Mouse (Mus musculus): ENCODE measurements around the gene Igfbp7.

Gene Igfbp7

GRCm38 (mm10) chr5:77351691-77352090, 56.1 kb downstream of the Igfbp7 start:
- CTCF ChIA-PET: interaction anchor here (0.6 to 0.7 kb wide), 4 partner anchors 31 to 1376 kb away, joined by 5 to 15 read pairs (median 6); no protein-coding TSS in a partner anchor

DNA sequence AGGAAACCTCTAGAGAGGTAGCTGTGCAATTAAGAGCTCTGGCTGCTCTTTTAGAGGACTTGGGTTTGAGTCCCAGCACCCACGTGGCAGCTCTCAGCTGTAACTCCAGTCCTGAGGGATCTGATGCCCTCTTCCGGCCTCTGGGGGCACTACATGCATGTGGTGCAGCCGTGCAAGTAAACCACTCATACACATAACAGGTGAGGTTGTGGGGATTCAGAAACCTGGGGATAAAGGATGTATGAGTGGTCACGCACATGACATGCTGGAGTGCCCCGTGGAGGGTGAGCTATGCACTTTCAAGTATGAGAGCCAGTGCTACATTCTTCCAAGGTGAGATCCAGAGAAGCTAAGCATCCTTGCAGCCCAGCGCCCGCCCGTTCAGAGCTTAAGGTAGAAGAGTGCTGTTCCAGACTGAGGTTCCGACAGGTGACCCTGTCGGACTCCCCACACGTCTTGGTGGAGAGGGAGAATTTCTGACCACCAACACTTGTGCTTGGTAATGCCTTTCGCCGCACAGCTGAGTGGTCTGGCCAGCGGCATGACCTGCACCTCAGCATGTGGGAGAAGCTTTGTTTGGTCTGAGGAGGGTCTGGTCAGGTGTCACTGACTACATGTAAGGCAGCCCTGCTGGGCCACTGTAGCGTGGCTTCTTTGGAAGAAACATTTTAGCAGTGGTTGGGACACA, 57.7 kb downstream of the Igfbp7 start:
- CTCF ChIA-PET: no interaction called here

DNA sequence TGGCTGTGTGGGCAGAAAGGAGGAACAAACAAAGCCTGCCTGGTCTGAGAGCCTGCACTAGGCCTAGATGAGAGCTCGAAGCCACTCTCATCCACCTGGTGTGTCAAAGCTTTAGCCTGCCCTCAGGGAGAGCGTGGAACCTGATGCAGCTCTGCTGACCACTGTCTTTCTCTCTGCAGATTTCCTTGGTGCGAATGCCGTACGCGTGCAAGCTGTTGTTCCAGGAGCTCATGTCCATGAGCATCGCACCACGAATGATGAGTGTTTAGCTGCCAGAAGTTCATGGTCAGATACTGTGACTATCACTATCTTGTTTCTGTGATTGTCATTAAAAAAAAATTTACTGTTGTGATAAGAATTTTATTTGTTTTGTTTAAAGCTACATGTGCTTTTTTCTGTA, 58.9 kb downstream of the Igfbp7 start:
- CTCF ChIA-PET: no interaction called here

GRCm38 (mm10) chr5:77340033-77340432, 67.8 kb downstream of the Igfbp7 start:
- CTCF ChIA-PET: no interaction called here

- CTCF ChIA-PET: no interaction called here
These were observed 77.7 kb downstream of the Igfbp7 start for GRCm38 (mm10) chr5:77330154-77330553.

GRCm38 (mm10) chr5:77324936-77325335, 82.9 kb downstream of the Igfbp7 start:
- CTCF ChIA-PET: no interaction called here

DNA sequence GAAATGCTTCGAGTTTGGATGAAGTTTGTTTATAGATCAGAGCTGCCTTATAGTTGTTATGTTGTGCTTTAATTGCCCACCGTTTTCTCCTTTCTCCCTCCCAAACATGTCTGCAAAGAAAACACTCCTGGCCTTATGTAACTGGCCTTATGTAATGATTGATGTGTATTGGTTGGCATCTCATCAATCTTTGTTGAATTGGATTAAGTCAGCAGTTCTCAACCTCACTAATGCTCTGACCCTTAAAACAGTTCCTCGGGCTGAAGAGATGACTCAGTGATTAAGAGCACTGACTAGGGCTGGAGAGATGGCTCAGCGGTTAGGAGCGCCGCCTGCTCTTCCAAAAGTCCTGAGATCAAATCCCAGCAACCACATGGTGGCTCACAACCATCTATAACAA, 92.9 kb downstream of the Igfbp7 start:
- CTCF ChIA-PET: no interaction called here

- CTCF ChIA-PET: no interaction called here
These were observed 93.6 kb downstream of the Igfbp7 start for GRCm38 (mm10) chr5:77314206-77314605.

DNA sequence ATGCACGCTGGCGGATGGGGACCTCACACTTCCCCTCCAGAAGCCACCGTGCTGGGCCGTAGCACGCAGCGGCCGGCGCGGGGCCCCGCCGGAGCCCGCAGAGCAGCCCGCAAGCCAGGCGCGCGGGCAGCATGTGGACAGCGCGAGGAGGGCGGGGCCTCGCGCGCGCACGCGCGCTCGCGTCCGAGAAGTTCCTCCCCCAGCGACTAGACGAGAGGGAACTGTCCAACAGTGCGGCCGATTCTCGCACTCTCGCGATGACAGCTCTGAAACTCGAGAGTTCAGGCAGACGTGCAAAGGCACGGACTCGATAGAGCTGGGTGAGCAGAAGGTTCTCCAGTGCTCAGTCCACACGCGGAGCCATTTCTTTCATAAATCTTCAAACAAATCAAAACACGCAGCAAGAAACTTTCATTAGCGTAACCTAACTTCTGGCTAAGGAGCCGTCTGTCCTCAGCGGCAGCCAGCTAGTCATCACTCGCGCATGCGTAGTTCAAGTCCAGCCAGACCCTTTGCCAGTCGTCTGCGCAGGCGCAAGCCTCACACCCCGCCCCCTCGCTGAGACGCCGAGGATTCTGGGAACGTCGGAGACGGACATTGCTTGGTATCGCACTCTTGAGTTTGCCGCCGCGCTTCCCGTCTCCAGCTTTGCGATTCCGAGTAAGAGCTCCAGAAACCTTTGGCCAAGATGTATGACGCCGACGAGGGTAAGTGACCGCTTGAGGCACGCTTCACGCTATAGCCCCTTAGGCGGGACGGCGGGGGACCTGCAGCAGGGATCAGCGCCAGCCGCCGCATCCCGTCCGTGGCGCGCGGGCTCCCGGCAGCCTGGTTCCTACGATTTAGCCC, 97.7 kb downstream of the Igfbp7 start, which contains the start of the genes Noa1 and Polr2b:
Gene Noa1 (minus strand): TSS at position 161 of the 849 bp plus-strand sequence.
Gene Polr2b (plus strand): TSS at position 224 of the 849 bp plus-strand sequence.
- CTCF ChIA-PET: no interaction called here

DNA sequence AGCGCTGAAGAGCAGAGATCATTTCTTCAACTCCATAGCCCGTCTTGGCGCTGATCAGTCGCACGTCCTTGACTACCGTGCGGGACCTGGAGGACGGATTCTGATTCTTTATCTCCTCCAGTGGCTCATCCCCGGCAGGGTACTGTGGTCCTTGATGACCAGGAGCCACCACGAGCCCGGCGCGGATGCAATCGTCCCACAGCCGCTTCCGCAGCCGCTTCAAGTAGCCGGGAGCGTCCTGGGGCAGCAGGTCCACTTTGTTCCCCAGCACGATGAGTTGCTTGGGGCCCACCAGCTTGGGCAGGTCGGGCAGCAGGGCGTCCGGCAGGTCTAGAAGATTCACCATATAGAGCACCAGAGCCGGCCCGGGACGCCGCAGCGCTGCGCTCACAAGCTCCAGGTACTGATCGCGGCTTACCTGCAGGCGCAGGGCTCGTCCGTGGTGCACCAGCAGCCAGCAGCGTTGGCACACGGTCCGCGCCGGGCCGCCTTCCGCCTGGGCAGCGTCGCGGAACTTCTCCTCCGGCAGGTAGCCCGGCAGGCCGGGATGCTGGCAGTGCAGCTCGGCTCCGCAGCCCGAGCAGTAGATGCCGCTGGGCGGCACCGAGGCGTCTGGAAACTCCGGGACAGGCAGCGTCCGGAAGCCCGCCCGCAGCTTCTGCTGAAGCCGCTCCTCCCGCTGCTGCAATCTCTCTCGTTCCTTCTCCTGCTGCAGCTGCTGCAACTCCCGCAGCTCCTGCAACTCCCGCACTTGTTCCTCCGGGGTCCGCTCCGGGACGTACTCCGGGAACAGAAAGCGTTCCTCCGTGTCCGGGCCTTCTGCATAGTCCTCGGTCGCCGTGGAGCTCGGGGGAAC, 98.6 kb downstream of the Igfbp7 start:
- CTCF ChIA-PET: no interaction called here

DNA sequence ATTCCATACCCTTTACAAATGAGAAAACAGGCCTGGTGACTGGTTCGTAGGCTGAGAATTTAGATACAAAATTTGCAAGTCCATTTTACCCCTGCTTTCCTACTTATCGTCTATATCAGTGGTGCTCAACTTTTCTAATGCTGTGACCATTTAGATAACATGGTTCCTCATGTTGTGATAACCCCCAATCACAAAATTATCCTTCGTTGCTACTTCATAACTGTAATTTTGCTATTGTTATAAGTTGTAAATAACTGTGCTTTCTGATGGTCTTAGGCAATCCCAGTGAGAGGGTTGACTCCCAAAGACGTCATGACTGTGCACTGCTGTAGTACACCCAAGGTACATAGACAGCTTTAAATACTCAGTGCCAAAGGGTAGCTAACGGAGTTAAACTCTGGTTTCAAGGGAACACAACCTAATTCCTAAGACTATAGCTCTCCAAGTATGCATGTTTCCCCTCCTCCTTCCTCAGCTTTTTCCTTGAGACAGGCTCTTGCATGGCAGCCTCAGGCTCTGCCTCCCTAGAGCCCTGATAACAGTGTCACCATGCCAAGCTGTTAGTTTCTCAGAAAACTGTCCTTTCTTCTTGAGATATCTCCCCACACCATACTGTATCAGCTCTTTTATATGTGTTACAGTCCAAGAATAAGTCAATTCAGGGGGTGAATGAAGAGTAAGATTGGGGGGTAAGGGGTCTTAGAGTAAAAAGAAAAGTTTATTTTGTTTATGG, 99.9 kb downstream of the Igfbp7 start:
- CTCF ChIA-PET: interaction anchor here (0.6 kb wide), 1 partner anchor 74 kb away, joined by 8 read pairs; no protein-coding TSS in a partner anchor

DNA sequence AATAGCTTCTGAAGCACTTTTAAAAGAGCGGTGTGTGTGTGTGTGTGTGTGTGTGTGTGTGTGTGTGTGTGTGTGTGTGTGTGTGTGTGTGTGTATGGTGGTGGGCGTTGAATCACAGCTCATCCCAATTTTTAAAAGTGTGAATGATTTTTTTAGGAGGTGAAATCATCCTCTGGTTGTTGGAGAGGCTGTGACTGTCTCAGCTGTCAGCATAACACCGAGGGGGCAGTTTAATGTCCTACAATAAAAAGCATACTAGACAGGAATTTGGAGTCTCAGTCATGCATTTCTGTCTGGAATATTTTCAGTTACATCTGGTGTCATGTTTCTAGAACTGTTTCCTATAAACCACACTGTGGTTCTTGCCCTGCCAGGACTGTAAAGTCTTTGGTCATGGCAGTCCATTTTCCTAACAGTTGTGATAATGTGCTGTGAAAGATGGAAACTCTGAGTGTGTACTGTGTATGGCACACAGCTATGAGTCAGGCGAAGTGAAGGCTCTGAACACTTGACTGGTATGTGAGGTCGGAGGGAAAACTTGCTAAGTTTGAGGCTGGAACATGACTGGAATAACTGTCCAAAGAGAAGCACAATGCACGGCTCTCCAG, 106.4 kb downstream of the Igfbp7 start:
- CTCF ChIA-PET: no interaction called here

DNA sequence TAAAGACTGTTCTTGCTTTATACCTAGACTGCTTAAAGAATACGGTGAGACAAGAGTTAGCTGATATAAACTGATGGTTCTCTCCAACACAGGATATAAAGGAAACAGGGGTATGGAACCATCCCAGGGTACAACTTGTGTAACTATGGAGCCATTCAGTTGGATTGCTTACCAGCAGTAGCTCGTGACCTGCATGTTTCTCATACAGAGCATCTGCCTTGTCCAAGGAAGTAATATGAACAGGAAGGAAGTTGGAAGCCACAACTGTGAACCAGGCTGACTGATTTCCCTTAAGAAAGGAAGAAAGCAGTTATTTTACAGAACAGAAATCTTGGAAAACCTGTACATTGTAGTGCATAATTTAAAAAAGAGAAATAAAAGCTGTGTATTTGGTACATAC, 108.4 kb downstream of the Igfbp7 start:
- CTCF ChIA-PET: no interaction called here
